Mouse (Mus musculus): ENCODE data around the gene Fbxl12. TPM values are rescaled to one million over a fixed set of nuclear protein-coding genes. Genes with fewer than 3 reads are reported as not detected.
A peak's percentile ranks its signal among the peaks of the same experiment; 100 is the strongest.
"Not testable (repeated sequence)": the region's sequence is repeated elsewhere in the genome, so short reads cannot be mapped to it uniquely, and the experiment has no call there.

Fbxl12 gene
- 32.3 and 36.5 TPM in 2 replicates for total RNA-seq (2017)

- ATAC-seq (ENCODE audit: extremely low read depth, insufficient number of reproducible peaks, low FRiP score, poor library complexity, severe bottlenecking) = peak; percentile 81
These were observed at the start of gene Fbxl12 for GRCm38 (mm10) chr9:20644360-20645081. TSS of gene Fbxl12 (minus strand) at chr9:20644767.

DNA sequence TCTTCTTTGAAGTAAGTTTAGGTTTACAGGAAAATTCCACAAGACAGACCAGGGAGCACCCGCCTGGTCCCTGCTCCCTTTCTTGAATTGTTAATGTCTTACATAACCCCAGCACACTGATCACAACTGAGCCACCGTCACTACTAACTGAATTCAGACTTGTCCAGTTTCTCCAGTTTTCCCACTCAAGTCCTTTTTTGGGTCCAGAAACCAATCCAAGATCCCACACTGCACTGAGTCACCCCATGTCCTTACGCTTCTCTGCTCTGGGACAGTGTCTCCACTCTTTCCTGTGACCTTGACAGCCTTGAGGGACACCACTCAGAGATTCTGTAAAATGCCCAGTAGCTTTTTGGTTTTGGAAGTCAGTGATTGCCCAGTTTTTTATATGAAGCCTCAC lies 48.3 kb upstream of the Fbxl12 start:
- ATAC-seq (ENCODE audit: extremely low read depth, insufficient number of reproducible peaks, low FRiP score, poor library complexity, severe bottlenecking) = no peak

- not testable (repeated sequence) for ATAC-seq (ENCODE audit: extremely low read depth, insufficient number of reproducible peaks, low FRiP score, poor library complexity, severe bottlenecking)
These were observed 45.9 kb upstream of the Fbxl12 start for GRCm38 (mm10) chr9:20690449-20690848.

- no peak for ATAC-seq (ENCODE audit: extremely low read depth, insufficient number of reproducible peaks, low FRiP score, poor library complexity, severe bottlenecking)
These were observed 45.3 kb upstream of the Fbxl12 start for GRCm38 (mm10) chr9:20689913-20690312.

DNA sequence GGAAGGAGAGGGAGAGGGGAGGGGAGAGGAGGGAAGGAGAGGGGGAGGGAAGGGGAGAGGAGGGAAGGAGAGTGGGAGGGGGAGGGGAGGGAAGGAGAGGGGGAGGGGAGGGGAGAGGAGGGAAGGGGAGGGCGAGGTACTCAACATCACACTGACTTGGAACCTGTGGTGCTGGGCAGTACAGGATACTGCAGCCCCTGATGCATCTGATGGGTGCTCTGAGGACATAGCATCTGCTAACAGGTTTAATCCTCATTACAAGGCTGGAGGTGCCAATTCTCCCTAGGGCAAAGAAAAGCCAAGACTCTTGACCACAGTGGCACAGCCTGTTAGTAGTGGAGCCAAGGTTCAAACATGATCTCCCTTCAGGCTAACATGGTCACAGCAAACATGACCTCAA lies 44.8 kb upstream of the Fbxl12 start:
- ATAC-seq (ENCODE audit: extremely low read depth, insufficient number of reproducible peaks, low FRiP score, poor library complexity, severe bottlenecking) = no peak

DNA sequence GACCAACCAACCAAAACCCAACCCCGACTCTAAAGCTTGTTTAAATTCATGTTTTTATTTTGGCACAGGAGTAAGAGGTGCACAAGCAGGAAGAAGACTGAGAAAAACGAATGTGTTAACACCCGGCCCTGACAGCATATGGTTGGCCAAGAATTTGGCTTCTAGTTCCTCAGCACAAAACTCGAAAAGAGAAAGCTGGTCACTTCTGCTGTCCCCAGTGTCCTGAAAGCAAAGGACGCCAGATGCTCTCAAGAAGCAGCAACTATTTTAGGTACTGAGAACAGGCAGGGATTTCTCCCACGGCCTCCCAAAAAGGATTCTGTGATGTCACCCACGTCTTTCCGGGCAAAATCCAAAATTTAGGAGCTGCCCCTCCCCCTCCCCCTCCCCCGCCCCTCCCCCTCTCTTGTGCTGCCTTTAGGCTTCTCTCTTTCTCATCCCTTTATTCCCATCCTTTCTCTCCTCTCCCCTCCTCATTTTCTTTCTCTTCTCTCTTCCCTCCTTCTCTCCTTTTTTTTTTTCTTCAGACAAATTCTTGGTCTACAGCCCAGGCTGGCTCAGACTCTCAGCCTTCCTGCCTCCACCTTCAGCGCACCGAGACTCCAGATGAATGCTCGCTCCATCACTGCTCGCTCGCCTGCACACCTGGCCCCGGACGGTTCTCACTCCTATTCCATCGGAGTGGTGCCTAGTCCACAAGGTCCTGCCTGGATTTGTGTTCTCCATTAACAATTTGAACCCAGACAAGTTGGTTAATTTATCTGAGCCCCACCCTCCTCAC lies 40.7 kb upstream of the Fbxl12 start:
- no peak for ATAC-seq (ENCODE audit: extremely low read depth, insufficient number of reproducible peaks, low FRiP score, poor library complexity, severe bottlenecking)

DNA sequence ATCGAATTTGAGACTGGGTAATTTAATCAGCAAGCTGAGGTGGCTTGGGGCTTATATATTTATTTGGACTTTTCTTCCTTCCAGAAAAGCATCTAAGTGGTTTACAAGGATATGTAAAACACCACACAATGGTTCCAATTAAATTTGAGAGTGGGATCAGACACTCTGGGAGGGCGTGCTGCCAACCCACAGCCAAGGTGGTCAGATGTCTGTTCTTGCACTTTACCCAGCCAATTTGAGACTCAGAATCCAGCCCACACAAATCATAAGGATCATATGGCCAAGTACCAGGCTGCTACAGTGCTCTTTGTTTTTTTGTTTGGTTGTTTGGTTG lies 37.8 kb upstream of the Fbxl12 start:
- no peak for ATAC-seq (ENCODE audit: extremely low read depth, insufficient number of reproducible peaks, low FRiP score, poor library complexity, severe bottlenecking)

DNA sequence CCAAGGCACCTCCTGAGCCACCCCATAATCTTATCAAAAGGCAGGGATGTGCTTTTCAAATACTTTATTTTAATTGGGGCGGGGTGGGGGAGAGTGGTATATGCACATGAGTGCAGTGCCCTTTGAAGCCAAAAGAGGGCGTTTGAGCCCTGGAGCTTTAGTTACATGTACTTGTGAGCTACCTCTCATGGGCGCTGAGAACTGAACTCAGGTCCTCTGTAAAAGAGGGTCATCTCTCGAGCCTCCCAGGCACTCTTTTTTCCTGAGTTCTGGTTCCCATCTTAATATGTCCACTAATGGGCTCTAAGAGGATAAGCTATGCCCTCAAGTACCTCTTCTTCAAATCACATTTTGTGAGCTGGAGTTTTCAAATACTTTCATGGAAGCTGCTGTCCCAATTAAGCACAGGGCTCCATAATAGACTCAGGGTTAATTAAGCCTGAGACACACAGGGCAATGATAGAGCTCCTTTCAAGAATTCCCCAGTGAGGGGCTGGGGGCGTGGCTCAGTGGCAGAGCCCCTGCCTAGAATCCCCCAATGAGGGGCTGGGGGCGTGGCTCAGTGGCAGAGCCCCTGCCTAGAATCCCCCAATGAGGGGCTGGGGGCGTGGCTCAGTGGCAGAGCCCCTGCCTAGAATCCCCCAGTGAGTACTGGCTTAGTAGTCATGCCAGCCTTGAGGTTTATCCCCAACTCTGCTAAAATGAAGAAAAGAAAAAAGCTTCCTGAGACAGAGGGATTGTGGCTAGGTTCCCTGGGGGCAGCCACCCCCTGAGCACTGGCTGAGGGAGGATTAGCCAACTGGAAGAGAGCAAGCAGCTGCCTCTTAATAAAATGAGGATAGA lies 37.2 kb upstream of the Fbxl12 start:
- no peak for ATAC-seq (ENCODE audit: extremely low read depth, insufficient number of reproducible peaks, low FRiP score, poor library complexity, severe bottlenecking)

- no peak for ATAC-seq (ENCODE audit: extremely low read depth, insufficient number of reproducible peaks, low FRiP score, poor library complexity, severe bottlenecking)
These were observed 35.9 kb upstream of the Fbxl12 start for GRCm38 (mm10) chr9:20680378-20680958.

DNA sequence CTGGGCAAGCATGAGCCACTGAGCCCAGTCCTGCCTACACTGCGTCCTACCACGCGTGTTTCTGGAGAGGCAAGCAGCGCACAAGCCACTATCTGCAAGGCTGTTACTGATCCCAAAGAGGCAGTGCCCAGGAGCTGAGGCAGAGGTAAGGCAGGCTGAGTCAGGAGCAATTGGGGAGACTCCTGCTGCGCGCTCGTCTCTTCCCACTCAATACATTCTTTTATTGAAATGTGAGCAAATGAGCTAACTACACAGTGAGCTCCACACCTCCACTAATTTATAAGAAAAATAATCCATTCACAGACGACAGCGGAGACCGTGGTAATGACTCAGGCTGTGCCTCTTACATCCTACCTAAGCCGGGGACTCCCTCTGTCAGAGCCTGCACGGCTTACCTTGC lies 33.3 kb upstream of the Fbxl12 start:
- ATAC-seq (ENCODE audit: extremely low read depth, insufficient number of reproducible peaks, low FRiP score, poor library complexity, severe bottlenecking) = no peak

GRCm38 (mm10) chr9:20672047-20672446 lies 27.5 kb upstream of the Fbxl12 start:
- no peak for ATAC-seq (ENCODE audit: extremely low read depth, insufficient number of reproducible peaks, low FRiP score, poor library complexity, severe bottlenecking)

DNA sequence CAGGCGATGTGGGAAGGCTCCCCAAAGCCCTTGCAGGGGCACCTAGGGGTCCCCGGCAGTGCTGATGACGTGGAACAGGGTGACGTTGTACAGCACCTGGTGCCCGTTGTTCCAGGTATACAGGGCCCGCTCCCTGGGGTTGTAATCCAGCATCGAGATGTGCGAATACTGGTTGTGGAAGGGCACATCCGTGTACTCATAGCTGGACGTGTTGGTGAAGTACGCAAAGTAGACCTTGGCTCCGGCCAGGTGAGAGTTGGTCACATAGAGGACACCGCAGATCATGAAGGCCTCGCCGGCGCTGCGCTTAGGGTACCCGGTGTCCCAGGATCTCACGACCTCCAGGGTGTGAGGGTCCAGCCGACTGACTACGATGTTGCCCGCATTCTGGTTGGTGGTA lies 23.5 kb upstream of the Fbxl12 start:
- ATAC-seq (ENCODE audit: extremely low read depth, insufficient number of reproducible peaks, low FRiP score, poor library complexity, severe bottlenecking) = no peak

DNA sequence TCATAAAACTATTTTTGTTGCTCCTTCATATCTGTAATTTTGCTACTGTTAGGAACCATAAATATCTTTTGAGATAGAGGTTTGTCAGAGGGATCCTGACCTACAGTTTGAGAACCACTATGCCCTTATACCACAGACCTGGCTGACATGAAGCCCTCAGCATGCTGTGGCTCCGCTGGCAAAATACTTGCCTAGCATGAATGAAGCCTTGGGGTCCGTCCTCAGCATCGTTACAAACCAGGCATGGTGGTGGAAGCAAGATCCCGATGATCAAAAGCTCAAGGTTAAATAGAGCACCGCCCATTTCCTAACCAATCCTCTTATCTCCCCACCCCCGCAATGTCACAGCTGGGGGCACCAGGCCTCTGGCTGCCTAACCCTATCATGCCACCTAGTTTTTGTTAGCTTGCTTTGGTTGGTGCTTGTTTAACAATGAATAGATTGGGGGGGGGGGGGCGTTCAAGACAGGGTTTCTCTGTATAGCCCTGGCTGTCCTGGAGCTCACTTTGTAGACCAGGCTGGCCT lies 22.0 kb upstream of the Fbxl12 start:
- no peak for ATAC-seq (ENCODE audit: extremely low read depth, insufficient number of reproducible peaks, low FRiP score, poor library complexity, severe bottlenecking)

GRCm38 (mm10) chr9:20665925-20666324 lies 21.4 kb upstream of the Fbxl12 start:
- no peak for ATAC-seq (ENCODE audit: extremely low read depth, insufficient number of reproducible peaks, low FRiP score, poor library complexity, severe bottlenecking)

DNA sequence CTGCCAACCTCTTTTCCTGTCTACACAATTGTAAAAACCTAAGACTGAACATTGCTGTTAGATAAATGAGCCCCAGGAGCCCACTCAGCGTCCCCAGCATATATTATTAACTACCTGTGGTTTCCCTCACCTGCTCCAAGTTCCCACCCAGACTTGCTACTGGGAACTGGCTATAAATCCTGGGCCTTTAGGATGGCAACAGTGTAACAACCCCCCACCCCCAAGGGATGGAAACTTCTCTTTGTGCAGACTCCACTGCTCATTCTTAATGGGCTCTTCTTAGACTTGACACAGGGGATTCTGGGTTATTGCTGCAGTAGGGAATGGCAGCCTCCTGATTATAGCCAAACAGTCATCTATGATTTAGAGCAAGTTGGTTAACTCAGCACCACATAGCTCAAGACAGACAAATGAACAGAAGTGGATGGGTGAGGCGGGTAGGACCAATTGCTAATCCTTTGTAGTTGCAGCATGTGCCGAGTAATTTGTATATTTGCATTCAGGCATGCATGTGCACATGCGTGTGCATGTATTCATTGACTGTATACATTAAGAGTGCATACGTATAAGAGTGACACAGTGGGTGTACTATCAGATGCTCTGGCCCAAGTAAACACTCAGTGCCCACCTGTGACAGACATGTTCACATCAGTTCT lies 20.5 kb upstream of the Fbxl12 start:
- ATAC-seq (ENCODE audit: extremely low read depth, insufficient number of reproducible peaks, low FRiP score, poor library complexity, severe bottlenecking) = no peak

GRCm38 (mm10) chr9:20664366-20664765 lies 19.8 kb upstream of the Fbxl12 start:
- no peak for ATAC-seq (ENCODE audit: extremely low read depth, insufficient number of reproducible peaks, low FRiP score, poor library complexity, severe bottlenecking)

DNA sequence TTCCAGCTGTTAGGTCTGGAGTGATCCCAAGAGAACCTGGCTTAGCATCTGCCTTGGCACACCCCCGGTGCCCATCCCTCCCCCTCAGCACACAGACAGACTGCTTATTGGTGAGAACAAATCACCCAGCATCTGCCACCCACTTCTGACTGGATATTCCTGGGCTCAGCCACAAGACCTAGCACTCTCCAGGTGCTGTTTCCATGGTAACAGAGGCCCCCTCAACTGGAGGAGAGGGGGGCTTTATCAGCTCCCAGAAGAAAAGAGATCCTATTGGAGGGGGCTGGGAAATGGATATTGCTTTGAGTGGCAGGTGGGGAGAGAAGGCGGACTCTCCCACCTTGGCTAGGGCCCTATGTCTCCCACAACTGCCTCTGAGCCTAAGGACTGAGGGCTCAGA lies 19.4 kb upstream of the Fbxl12 start:
- no peak for ATAC-seq (ENCODE audit: extremely low read depth, insufficient number of reproducible peaks, low FRiP score, poor library complexity, severe bottlenecking)

- ATAC-seq (ENCODE audit: extremely low read depth, insufficient number of reproducible peaks, low FRiP score, poor library complexity, severe bottlenecking) = no peak
These were observed 18.3 kb upstream of the Fbxl12 start for GRCm38 (mm10) chr9:20662874-20663273.

GRCm38 (mm10) chr9:20662325-20662724 lies 17.8 kb upstream of the Fbxl12 start:
- ATAC-seq (ENCODE audit: extremely low read depth, insufficient number of reproducible peaks, low FRiP score, poor library complexity, severe bottlenecking) = peak; percentile 31; the same call in 1 of the 2 replicates

Measured in neutrophil, adult 5-6 weeks (primary cell).